Mouse (Mus musculus) brain, adult 2 months (tissue): ENCODE results near the gene Col12a1.
A peak's percentile ranks its signal among the peaks of the same experiment; 100 is the strongest.
"Not testable (repeated sequence)": the region's sequence is repeated elsewhere in the genome, so short reads cannot be mapped to it uniquely, and the experiment has no call there.

Source experiments
- DNase-seq: peaks from one replicate; pipeline ENCODE4 v3.0.0; 2011; ENCODE audit warnings: low read depth, low spot score

The Col12a1 gene

DNA sequence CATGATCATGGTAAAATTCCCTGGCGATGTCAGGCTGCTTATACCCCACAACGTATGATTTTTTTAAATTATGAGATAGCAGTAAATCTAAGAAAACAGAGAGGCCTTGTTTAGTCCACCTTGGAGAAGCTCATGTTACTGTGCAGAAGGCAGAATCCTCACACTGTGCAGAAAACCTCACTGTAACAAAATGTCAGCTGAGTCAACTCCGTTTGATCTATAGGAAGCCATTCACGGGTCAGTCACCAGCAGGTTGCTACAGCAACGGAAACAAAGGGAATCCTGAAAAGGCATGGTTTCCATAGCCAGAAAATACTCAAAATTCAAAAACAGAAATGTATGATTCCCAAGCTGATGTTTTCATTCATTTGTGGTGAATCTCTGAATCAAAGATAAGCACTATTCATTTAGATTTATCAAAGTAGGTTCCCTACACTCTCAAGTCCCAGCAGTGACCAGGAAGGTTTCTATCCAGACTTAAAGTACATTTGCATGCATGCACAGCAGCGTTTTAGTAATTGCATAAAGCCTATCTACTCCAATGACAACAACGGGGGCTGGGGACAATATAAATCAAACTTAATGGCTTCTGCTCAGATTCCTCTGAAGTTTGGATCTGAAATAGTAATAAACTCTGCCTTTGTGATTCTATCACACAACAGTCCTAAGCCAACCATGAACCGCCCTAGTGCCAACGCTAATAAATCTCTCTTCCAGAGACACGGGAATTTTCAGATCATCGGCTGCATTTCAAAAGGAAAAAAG, 28.7 kb downstream of the Col12a1 start:
- peak; percentile 11 for DNase-seq

DNA sequence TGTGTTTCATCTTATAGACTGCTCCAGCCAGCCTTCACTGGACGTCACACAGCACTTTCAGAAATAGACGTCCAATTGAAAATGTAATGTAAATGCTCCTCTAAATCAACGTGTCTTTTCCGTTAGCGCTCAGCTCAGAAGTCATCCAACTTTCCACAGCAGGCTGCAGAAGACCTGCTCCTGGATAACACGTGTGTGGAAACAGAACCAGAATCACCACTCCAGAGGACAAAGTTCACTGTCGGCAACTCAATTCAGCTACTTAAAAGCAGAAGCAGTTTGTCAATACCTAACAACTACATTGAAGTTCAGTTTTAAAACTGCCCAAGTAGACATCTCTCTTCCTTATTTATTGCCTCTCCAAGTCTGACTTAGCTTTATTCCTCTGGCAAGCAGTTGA, 29.3 kb downstream of the Col12a1 start:
- DNase-seq = no peak

DNA sequence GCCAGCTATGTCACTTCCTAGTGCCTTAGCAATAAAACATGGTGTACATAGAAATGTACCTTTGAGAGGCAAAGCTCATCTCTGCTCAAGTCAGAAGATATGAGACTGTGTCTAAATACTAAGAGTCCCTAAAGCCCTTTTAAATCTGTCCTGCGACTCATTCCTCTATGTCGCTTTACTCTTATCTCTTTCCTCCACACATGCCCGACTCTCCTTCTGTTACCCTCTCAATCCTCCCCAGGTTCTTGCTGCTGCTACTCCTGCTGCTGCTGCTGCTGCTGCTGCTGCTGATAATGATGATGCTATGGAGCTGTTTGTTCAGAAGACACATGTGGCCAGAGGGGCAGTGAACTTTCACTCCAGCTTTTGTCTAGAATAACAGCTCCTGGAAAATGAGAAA, 31.4 kb downstream of the Col12a1 start:
- DNase-seq = no peak

DNA sequence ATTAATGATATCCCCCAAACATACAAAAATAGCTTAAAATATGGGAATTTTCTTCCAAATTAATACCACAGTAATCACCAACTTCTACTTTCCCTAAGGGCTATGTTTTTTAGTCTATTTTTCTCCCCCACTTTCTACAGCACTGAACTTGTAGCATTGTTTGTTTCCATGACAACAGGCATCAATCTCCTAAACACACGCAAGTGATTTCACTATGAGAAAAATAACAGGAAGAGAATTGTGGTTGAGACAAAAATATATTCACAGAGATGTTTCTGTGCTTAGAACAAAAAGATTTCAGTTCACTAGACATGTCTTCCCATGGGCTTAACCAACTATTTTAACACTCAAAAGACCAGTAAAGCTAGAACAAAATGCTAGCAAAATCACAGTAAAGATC, 32.6 kb downstream of the Col12a1 start:
- DNase-seq = peak; percentile 7

DNA sequence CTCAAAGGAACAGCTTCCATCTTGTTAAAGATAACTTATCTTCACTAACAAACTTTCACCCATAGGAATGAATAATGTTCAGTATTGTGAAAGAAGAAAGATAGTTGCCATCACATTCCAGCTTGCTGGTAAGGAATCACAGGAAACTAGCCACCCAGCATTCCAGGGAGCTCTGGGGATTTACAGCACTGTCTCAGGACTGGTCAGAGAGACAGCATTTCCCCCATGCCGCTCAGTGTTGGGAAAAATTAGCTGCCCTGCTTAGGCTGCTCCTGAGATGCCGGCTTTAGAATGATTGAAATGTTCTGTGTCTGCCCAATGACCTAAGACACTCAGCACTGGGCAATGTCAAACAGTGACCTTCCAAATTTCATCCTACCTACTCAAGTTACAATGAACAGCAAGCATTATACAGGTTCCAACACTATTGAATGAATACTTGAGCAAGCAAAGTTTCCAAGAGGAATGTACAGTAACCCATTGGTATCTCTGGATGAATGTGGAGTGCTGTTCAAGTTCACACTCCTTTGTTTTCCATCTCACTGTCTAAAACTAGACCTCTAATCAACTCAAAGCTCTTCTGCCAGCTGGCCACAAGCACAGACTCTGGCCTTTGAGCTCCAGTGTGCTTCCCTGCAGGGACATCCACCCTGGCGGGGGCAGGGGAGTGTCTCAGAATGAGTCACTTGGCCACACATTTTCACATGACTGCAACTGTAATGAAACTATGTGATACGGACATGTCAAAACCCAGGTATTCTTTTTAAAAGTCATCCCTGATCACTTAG, 38.0 kb downstream of the Col12a1 start:
- DNase-seq = no peak

DNA sequence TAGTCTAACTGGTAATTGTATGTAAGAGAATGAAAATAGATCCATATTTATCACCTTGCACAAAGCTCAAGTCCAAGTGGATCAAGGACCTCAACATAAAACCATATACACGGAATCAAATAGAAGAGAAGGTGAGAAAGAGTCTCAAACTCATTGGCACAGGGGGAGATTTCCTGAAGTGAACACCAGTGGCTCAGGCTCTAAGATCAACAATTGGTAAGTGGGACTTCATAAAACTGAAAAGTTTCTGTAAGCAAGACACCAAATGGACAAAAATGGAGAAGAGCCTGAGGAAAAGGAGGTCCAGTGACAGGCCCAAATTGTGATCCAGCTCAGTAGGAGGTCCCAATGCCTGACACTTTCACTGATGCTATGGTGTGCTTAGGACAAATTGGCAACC, 49.8 kb downstream of the Col12a1 start:
- DNase-seq = not testable (repeated sequence)

DNA sequence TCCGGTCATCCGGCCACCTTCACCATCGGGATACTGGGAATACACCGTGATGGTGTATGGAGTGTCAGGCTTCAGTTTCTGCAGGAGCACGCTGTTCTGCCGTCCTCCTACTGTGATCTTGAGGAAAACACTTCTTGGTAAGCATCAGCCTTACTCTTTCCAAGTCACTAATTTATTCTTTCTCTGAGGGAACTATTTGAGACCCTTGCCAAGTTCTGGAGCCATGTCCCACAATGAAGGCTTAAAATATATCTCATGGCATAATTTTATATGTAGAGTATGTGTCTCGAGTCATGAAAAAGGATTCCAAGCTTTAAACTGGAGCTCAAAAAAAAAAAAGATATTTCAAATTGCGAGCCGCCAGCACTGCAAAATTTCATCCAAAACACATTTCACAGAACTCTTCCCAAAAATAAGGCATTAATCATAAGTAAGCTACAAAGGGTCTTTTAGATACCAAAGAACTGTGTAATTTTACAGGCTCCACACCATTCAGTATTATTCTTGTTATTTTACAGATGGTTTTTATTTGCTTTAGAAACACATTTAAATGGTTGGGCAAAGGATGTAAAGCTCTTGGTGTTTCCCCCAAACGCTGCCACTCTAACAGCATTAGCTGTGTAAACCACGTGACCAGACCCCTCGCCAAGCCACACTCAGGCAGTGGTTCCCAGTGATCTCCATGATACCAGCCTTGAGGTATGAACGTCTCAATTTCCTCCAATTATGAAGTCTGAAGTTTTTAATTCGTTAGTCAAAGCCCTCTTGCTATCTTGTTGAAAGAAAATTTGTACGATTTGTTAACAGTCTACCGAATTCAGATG, 65.1 kb downstream of the Col12a1 start:
- DNase-seq = peak; percentile 38

DNA sequence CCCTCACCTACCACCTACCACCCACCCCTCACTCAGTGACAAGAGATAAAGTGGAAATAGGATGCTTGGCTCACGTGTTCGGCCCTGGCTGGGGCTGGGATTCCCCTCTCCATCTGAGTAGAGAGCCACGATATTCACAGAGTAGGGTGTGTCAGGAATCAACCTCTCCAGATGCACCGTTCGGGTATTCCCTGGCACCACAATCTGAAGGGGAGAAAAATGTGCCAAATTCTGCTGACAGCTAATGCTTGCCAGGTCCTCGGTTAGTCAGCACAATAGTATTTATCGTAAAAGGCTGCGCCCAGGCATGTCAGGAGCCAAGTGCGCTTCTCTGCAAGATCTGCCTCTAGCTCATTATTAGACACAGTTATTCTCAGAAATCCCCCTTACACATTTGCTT, 70.0 kb downstream of the Col12a1 start:
- DNase-seq = peak; percentile 25

DNA sequence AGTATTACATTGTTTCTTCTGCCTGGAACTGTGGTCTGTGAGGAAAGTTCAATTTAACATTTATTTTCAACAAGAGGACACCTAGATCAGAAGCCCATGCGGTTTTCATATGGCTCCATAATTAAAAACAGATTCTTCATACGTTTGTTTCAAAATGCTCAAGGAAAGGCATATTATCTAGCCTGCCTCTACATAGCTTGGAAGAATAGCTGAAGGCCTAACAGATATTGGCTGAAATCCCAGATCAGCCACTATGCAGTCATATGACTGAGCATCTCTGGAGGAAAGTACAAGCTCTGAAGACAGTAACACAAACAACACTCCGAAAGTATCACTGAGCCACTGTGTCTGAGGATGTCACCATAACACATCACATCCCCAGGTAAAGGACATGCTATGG, 72.9 kb downstream of the Col12a1 start:
- peak; percentile 10 for DNase-seq

DNA sequence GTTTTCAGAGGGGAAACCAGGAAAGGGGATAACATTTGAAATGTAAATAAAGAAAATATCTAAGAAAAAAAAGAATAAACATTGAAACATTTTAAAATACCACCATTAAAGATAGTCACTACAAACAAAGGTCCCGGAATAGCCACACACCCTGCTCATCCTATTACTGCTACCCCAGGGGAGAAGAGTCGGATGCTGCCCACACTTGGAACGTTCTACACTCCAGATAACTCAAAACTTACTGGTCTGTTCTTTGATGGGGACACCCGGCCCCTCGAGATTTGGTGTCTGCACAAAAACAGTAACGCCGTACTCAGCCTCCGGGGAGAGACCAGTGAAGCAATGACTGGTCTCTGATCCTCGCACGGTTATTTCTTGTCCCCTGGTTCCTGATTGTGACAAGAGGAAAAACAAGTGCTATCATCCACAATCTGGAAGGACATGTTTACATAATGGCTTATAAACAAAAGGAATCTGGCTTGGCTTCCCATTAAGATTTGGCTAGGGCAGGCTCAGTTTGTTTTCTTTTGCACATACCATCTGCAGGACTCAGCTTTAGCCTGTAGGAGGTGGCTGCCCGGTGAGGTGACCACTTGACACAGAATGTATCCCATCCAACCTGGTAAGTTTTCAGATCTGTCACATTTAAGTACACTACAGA, 79.1 kb downstream of the Col12a1 start:
- DNase-seq = no peak

DNA sequence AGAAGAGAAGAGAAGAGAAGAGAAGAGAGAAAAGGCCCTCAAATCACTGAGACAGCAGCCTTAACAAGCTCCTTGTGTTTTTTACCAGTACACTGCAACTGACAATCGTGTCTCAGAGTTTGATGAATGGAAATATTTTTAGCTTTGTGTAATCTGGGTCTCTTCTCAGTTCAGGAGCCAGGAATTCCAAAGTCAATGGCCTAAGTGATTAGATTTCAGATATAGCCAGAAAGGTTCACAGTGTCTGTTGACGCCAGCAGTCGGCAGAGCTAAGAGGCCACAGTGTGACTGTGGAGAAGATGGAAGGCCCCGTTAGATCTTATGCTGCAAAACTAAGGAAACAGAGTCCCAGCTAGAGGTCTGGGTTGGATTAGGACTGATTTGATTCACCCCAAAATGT, 80.8 kb downstream of the Col12a1 start:
- DNase-seq = no peak

DNA sequence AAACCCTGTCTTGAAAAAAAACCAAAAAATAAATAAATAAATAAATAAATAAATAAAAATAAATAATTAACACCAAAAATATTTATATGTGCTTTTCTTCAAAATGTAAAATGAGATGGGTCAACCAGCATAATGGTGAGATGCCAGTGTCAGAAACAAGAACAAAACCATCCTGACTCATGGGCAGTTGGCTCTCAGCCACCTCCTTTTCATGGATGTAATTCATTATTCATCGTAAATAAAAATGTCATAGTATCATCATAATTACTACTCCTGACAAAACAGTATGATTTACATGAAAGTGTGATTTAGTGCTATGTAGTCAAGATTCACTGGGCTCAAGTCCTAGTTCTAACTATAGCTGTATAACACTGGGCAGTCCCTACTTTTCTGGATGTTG, 84.6 kb downstream of the Col12a1 start:
- no peak for DNase-seq

DNA sequence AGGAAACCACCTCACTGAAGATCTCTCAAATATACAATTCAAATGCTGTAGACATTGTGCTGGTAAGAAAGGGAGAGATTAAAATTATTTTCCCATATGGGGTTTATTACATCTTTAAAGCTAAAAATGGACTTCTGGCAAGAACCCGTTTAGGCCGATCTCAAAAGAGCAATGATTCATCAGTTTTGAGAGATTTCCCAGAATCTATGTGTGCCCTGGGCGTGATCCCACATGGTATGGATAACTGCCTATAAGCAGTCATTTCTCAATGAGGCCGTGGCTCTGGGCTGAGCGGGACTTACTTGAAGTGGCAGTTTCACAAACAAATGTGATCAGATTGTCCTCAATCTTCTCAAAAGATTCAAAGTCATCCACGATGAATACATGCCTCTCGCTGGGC, 87.4 kb downstream of the Col12a1 start:
- DNase-seq = peak; percentile 20

DNA sequence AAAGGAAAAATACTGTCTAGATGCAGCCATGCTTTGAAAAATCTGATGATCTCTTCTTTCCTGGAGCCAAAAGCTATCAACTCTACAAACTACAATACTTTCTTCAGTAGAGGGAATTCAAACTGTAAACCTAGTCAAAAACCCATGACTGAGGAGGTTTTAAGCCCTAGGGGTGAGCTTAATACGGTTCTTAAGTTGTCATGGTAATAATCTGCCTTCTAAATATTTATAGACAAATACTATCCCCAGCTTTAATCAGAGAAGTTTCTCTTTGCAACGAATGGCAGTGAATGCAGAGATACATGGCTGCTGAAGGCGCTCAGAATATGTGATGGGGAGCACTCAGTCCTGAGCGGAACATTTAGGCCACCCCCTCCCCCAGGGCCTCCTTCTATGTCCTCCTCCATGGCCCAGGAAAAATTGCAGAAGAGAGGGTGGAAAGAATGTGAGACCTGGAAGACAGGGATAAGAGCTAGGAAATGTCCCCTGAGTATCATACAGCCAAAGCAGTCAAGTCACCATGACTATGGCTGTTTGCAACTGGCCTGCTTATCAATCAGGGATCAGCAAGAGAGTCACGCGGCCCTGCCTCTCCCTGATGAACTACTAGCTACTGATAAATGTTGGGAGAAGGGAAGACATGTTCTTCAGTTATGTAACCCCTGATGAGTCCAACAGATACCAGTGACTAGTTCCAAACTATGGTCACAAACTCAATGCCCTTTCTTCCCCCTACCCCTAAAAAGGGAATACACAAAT, 99.6 kb downstream of the Col12a1 start:
- no peak for DNase-seq

DNA sequence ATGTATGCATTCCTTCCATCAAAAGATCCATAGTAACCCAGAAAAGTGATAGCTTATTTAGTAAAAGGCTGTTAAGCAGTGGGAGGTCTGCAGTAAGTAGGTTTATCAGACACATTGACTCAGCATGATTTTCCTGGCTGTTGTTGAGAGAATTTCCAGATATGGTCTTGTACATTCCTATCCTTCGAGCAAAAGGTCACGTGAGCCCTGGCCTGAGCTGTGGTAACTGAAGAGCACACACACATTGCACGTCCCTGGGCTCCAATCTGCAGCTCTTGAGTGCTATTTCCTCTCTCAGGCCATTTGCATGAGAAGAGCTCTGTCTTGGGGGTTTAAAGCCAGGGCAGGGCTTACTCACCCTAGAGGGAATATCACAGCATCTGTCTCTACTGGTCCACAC, 101.3 kb downstream of the Col12a1 start:
- no peak for DNase-seq

DNA sequence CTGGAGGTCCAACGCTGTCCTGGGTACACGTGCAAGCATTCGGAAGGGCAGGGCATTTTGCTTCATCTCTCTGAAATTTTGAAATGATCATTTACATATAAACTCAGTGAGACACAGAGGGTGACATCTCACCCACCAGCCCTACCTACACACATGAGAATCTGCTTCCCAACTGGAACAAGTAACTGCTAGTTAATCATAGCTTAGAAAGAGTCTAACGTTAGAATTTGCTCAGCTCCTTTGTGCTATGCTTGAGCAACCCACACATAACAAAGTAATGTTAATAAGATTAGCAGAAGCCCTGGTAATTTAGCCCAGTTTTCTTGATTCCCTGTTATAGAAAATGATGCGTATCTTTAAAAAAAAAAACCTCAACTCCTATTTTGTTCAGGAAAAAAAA, 102.6 kb downstream of the Col12a1 start:
- DNase-seq = peak; percentile 65

DNA sequence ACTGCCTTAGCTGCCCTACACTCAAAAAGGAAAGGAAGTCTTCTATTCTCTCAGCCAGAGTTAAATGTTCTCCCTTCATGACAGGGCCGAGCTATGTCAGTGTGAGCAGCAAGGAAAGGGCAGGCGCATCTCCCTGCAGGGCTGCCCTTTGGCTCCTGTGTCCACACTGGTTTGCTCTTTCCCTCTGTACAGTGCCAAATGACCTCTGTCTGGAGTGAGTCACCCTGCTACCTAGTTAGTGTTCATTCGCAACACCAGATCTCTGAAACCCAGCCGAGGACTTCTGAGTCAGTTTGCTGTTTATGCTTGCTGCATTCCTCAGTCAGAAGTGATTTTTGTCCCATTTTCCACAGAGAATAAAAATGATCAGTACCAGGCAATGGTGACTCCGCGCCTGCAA, 108.3 kb downstream of the Col12a1 start:
- DNase-seq = no peak

DNA sequence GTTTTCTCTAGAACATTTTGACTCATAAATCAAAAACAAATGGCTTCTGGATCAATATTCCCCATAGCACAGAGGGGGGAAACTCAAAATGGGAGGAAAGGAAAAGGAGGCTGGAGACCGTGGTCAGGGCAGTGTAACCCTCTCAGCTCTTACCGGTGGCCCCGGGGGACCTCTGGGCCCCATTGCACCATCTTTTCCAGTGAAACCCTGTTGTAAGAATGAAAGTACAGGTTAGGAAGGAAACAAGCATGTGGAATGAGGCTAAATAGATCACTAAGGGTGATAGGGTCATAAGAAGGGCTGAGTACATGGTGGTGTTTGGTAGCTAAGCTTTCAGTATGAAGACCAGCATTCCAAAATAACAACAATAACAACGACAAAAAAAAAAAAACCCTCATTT, 109.0 kb downstream of the Col12a1 start:
- DNase-seq = no peak

DNA sequence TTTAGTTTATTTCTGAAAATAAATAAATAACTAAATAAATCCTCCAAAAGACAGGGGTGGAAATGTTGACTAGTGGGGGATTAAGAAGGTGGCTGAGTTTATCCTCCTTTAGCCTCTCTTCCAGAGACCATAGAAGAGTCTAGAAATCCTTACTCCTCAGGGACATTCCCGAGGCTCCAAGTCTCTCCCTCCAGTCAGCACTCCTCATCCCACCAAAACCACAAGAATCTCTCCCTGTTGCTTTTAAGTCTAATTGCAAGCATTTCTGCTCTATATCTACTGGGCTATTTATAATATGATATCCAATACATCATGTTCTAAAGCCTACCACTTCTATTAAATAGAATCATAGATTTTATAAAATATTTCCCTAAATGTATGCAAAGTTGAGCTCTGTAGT, 109.8 kb downstream of the Col12a1 start:
- no peak for DNase-seq

DNA sequence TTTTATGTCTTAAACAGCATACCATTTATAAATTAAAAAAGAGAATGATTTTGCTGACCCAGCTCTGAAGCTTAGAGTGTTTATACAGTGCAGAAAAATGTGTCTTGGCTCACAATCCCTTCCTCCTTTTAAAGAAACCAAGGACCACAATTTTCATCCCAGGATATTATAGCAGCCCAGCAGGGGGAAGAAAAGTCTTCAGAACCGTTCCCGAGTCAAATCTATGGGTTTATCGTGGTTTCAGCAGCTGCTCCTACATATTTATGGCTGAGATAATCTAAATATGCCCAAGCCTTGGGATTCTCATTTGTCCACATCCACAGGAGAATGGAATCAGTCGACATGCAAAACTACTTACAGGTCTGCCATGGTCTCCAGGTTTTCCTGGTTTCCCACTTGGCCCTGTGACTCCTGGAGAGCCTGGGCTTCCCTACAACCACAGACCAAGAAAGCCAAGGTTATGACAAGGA, 110.5 kb downstream of the Col12a1 start:
- DNase-seq = no peak

DNA sequence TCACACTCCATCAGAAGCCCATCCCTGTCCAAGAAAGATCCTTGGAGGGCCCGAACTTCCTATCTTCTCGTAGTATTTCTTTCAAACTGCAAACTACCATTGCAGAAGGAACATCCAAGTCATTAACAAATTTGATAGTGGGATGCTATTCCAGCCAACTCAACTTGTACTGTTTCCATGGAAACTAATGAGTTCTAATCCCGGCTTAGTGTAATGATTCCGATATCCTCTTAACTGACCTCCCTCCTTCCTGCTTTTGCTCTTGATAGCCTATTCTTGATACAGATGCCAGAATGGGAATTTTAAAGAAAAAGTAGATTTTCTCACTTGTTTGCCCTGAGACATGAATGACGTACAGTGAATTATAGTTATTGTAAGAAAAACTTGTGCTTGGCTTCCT, 112.5 kb downstream of the Col12a1 start:
- no peak for DNase-seq
